Mouse (Mus musculus): ENCODE measurements around the gene Plk5.

Plk5 gene

DNA sequence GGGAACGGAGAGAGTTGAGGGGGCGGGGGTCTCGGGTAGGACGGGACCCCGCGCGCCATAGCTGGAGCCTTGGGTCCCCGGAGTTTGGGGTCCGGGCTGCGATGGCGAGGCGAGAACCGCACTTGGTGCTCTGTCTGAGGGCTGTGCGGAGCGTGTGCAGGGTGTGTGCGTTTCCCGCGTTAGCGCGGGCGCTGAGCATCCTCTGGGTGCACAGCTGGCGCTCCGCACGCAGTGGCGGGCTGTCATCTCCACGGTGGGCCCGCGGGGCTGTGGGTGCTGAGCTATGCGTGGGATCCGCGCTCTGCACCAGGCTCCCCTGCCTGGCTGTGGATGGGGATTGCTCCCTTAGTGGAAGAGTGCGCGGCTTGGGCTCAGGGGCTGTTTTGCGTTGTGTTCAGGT, 478 bp downstream of the Plk5 start:
- DNase-seq (ENCODE audit: low spot score in 2 of 2) = no peak

DNA sequence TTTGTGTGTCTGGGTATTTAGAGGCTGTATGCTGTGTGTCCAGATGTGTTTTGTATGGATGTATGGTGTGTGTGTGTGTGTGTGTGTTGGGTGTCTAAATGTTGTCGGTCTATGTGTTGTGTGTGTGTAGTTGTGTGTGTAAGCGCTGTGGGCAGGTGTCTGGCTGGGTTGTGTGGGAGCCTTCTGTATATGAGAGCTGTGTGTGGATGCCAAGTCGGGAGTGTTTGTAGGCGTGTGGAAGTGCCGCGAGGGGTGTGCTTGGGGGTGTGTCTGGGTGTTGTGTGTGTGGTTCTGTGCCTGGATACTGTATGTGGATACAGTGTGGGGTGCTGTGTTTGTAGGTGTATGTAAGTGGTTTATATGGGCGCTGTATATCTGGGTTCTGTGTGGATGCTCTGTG, 1.1 kb downstream of the Plk5 start:
- DNase-seq (ENCODE audit: low spot score in 2 of 2) = no peak

DNA sequence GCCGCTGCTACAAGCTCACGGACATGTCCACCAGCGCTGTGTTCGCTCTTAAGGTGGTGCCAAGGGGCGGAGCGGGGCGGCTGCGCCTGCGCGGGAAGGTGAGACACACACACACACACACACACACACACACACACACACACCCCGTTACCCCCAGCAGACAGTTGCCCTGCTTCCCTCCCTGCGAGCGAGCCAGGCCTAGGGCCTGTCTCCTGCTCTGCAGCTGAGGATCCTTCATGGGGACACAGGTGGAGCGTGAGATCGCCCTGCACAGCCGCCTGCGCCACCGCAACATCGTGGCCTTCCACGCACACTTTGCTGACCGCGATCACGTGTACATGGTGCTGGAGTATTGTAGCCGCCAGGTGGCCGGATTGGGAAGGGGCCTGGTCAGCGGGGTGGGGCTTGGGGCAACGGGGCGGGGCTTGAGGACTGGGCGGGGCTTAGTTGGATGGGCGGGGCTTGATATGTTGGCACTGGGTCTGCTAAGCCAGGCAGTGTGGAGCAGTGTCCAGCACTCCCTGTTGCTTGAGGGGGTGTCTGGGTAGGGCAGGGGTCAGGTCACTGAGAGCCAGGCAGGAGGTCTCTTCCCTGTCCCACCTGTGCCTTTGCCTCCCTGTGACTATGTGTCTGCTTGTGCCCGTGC, 1.9 kb downstream of the Plk5 start:
- DNase-seq (ENCODE audit: low spot score in 2 of 2) = peak; percentile 37 to 55

DNA sequence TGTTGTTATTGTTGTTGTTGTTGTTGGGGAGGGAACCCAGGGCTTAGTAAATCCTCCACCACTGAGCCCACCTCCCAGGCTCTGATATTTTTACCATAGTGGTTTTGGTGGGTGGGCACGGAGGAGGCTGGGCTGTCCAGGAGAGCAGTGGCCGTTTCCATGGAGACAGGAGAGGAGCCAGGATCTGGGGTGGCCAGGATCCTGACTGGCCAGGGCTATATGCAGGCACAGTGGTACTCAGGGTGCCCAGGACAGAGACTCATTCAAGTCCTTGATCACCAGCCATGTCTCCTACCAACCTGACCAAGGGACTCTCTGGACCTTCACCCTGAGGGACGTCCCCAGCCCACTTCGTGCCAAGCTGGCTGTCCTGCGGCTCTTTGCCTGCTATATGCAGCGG, 7.5 kb downstream of the Plk5 start:
- DNase-seq (ENCODE audit: low spot score in 2 of 2) = no peak

DNA sequence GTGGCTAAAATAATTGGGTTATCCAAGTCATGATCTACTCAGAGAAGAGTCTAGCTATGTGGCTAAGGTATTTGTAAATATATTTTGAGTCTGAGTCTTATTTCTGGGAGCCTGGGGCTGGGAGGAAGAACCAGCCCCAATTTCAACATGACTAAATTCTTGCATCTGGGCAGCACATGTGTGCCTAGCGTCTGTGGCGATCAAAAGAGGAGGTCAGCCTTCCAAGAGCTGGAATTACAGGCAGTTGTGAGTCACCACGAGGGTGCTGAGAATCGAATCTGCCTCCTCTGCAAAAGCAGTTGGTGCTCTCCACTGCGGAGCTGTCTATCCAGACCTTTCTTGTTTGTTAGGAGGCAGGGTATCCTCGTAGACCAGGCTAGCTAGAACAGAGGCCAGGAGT, 9.5 kb downstream of the Plk5 start:
- DNase-seq (ENCODE audit: low spot score in 2 of 2) = no peak

DNA sequence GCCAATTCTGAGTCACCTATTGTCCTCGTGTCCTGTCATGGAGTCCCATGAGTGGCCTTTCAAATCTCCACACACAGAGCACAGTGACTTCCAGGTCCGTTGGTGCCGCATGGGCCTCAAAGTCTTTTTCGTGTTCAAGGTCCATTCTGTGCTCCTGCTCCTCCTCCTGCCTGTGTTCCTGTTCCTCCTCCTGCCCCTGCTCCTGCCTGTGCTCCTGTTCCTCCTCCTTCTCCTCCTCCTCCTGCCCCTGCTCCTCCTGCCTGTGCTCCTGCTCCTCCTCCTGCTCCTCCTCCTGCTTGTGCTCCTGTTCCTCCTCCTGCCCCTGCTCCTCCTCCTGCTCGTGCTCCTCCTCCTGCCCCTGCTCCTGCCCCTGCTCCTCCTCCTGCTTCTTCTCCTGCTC, 11.7 kb downstream of the Plk5 start:
- DNase-seq (ENCODE audit: low spot score in 2 of 2) = no peak

DNA sequence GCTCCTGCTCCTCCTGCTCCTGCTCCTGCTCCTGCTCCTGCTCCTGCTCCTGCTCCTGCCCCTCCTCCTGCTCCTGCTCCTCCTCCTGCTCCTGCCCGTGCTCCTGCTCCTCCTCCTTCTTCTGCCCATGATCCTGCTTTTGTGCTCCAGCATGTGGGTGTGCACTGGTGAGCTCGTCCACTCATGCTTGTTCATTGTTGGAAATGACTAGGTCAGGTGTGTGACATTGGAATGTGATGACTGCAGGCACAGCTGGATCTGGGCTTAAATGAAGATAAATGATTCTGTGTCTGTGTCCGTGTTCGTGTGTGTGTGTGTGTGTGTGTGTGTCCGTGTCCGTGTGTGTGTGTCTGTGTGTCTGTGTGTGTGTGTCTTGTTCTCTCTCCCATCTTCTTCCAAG, 12.1 kb downstream of the Plk5 start:
- DNase-seq (ENCODE audit: low spot score in 2 of 2) = no peak

DNA sequence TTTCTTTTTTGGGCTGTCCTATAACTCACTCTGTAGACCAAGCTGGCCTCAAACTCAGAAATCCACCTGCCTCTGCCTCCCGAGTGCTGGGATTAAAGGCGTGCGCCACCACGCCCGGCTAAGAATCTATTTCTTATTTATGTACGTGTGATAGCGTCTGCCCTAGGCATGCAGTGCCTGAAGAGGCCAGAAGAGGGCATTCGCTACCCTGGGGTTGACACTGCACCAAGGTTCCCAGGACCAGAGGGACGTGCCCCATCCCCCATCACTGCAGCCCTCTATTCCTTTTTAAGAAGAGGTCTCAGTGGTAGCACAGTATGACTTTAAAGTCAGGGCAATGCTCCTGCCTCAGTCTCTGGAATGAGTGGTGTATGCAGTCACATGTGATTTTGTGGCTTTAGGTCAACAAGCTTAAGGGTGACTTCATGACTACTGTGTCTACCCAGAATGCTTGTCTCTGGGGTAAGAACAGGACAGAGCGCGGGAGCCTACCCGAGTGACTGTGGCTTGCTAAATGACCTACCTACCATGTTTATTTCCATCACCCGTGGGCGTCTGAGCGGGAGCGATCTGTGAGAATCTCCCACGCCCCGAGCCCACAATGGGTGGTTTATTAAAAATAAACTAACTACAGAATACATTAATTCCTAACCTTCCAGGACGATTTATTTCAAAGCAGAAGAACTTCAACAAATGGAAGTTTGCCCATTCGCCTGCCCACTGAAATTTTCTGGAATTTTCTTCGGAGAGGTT, 13.9 kb downstream of the Plk5 start:
- DNase-seq (ENCODE audit: low spot score in 2 of 2) = no peak

DNA sequence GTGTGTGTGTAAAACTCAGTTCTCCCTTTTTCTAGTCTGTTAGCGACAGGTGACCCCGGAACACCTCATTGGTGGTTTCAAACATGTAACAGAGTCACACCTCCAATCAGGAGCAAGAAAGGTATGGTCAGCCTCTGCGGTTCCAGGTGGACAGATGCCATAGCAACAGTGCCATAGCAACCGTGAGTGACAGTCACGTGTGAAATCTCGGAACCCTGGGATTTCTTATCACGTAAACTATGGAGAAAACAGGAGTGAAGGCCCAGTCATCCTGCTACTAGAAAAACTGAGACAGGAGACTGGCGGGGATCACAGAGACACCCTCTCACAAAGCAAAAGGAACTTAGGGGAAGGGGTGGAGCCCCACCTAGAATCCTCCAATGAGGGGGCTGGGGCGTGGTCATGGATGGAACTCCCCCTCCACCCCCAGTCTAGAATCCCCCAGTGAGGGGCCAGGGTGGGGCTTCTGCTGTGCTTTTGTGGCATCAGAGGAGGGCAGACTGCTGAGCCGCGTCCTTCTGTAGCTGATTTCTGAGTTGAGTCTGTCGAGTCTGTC, 15.2 kb downstream of the Plk5 start:
- DNase-seq (ENCODE audit: low spot score in 2 of 2) = no peak

DNA sequence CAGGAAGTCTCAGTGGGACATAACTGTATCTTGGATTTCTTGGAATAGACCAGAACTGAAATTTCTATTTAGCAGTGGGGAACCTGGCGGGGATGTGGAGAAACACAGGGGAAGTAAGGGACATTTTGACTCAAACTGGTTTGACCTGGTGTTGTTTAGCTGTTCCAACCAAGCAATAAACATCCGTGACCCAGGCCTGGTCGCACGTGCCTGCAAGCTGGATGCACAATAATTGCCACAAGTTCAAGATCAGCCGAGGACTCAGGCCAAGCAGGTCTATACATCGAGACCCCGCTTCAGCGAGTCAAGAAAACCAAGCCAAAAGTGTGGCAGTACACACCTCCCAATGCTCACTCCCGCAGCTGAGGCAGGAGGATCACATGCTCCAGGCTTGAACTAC, 15.7 kb downstream of the Plk5 start:
- no peak for DNase-seq (ENCODE audit: low spot score in 2 of 2)

DNA sequence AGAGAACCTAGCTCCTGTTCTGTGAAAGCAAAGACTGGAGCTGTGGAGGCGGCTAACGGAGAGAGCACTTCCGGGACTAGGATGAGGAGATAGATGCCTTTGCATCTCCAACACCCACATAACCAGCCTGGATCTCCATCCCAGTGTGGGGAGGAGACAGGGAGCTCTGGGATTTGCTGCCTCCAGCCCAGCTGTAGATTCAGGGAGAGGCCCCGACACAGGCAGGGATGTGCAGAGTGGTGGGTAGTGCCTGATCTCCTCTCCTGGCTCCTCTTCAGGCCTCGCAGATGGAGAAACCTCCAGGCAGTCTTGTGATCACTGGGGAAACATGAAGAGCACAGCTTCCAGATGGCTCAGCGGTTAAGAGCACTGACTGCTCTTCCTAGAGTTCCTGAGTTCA, 16.4 kb downstream of the Plk5 start:
- DNase-seq (ENCODE audit: low spot score in 2 of 2) = no peak

DNA sequence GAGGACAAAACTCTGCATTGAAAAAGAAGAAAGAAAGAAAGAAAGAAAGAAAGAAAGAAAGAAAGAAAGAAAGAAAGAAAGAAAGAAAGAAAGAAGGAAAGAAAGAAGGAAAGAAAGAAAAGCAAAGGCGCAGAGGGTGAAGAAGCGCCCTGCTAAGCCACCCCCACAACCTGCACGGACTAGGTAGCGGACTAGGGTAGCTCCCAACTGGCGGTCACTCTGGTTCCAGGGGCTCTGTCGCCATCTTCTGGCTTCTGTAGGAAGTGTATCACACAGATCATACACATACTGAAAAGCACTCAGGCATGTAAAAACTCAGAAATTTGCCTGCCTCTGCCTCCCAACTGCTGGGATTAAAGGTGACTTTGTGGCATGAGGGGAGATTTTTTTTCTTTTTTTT, 17.8 kb downstream of the Plk5 start:
- DNase-seq (ENCODE audit: low spot score in 2 of 2) = peak; percentile 69 to 77

DNA sequence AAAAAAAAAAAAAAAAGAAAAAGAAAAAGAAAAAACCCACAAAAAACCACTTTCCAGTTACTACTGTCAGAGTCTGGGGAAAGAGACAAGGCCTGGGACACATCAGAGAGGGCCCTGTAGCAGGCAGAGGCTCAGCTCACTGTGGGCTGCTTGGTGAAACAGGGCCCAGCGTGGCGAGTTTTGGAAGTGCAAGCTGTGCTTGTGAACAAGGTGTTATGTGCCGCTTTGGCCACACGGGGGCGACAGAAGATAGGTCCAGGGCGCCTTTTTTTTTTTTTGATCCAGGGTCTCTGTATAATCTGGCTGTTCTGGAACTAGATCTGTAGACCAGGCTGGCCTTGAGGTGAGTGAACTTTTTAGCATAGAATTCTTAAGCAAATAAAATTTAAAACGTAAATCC, 19.9 kb downstream of the Plk5 start:
- DNase-seq (ENCODE audit: low spot score in 2 of 2) = peak; percentile 77 to 88

DNA sequence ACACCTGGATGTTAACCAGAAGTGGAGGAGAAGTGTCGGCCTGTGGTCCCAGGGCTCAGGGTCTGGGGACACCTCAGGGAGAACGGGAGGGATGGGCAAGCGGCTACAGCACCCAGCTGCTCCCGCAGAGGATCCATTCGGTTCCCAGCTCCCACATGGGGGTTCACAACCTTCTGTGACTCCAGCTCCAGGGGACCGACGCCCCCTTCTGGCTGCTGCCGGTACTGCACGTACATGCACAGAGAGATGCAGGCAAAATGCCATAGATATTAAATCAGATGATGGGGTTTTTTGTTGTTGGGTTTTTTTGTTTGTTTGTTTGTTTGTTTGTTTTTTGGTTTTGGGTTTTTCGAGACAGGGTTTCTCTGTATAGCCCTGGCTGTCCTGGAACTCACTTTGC, 21.5 kb downstream of the Plk5 start:
- DNase-seq (ENCODE audit: low spot score in 2 of 2) = no peak

DNA sequence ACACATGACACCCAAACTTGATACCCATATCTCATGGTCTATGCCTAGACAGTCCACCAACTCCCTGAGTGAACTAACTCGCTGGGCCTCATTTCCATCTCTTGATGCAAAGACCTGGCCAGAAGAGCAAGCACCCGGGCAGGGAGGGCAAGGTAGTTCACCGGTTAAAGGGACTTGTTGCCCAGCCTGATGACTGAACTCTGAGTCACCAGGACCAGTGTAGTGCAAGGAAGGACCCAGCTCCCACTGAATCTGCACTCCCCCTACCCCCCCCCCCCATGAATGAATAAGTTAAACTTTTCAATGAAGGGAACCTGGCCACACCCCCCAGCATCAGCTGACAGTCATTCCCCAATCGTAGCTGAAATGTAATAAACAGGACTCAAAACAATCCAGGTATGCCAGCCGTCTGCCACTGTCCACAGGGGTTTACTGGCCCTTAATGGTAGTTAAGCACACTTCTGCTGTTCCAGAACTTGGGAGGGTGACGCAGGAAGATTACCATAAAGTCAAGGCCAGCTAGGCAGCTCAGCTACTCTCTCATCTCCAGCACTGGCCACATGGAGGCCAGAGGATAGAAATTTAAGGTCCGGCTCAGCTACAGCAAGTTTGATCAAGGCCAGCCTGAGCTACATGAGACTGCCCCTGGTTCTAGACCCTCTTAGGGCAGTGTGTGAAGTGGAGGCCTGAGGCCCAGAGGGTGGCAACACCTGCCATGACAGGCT, 26.5 kb downstream of the Plk5 start:
- DNase-seq (ENCODE audit: low spot score in 2 of 2) = no peak

DNA sequence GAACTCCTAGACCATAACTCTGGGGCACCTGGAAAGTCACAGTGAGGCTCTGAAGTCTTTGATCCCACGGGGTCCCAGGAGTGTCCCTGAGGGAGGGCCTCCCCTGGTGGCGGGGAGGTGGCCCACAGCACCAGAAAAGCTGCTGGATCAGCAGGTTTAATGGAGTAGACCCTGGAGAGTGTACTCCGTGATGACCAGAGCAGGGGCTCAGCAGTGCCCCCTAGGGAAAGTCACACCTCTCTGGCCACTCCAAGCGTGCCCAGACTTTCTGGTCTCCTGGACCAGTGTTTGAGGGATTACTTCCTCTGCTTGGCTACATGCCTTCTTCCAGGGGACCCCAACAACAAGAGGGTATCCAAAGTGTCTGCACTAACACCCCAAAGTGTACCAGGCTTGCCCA, 27.2 kb downstream of the Plk5 start:
- no peak for DNase-seq (ENCODE audit: low spot score in 2 of 2)

DNA sequence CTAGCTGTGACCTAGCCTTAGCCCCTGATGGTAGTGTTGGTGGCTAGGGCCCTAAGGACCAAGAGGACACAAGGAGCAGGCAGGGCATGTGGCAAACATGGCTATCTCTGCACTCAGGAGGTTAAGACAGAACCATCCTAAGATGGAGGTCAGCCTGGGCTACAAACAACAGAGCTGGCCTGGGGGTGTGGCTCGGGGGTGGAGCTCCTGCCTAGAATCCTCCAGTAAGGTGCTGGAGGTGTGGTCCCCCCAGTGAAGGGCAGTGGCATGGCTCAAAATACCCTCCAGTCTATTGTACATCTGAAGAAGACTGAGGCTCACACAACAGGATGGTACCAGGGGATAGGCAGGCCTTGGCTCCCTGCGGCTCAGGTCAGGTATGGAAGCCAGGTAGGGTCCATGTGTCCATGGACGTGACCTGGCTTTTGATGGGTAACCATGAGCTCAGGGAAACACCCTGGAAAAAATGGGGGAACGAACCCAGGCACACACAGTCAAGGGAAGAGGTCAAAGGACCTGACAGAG, 27.9 kb downstream of the Plk5 start:
- DNase-seq (ENCODE audit: low spot score in 2 of 2) = no peak

DNA sequence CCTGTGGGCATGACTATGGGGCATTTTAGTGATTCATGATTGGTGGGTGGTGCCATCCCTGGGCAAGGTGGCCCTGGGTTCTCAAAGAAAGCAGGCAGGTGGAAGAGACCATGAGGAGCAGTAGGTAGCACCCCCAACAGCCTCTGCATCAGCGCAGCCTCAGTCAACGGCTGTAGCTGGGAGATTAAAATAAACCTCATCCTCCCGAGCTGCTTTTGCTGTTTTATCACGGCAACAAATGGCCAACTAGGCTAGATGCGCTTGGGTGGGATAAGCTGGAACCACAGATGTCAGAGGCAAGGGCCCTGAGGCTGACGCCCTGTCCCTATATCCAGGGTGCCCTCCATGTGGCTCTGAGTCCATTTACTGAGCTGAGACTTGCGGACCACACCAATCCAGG, 28.4 kb downstream of the Plk5 start:
- no peak for DNase-seq (ENCODE audit: low spot score in 2 of 2)

DNA sequence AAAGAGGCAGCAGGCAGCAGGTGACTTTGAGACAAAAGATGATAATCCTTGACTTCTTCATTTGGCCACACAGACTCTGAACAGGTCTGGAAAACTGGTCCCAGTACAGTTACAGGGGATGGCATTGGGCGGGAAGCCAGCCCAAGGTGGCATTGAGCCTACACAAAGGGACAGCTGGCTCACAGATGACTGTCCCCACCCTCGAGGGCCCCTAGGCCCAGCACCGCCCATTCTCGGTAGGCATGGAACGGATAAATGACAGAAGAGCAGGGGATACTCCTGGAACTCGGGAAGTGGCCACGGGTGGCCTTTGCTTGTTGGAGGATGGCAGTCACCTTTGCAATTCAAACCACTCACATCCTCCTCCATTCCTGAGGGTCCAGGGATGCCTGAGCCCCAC, 29.1 kb downstream of the Plk5 start:
- no peak for DNase-seq (ENCODE audit: low spot score in 2 of 2)

DNA sequence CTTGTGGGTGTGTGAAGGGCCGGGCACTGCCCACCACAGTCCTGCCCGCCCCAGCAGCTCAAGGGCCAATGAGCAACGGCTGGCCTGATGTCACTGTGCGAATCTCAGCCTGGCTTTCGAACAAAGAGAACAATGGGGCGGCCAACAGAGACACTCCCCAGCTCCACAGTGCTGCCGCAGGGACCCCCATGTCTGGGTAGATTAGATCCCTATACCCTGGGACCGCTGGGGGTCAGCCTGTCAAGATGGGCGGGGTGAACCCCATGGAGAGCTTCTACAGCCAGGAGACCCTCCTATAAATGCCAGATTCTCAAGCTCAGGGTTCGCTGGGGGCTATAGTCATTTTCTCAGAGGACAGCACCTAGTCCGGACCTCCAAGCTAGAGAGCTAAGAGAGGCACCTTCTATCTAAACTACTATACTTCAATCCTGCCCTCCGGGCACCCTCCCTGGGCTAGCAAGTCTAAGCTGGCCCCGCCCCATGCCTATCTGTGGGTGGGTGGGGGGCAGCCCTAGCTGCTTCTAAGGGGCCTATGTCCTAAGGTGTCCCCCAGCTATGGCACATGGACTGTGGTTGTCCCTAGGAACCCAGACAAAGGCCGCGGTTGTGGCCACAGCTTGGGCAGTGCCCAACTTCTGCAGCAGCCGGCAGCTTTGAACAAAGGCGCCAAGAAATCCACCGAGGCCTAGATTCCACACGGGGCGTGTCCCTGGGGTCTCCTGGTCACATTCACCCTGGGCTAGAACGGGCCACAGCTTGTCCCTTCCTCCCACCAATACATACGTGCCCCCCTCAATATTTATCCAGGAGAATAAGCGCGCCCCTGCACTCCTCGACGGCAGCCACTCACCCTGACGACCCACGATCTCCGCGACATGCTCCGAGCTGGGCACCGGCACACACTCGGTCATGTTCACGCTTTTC, 29.8 kb downstream of the Plk5 start:
- no peak for DNase-seq (ENCODE audit: low spot score in 2 of 2)

DNA sequence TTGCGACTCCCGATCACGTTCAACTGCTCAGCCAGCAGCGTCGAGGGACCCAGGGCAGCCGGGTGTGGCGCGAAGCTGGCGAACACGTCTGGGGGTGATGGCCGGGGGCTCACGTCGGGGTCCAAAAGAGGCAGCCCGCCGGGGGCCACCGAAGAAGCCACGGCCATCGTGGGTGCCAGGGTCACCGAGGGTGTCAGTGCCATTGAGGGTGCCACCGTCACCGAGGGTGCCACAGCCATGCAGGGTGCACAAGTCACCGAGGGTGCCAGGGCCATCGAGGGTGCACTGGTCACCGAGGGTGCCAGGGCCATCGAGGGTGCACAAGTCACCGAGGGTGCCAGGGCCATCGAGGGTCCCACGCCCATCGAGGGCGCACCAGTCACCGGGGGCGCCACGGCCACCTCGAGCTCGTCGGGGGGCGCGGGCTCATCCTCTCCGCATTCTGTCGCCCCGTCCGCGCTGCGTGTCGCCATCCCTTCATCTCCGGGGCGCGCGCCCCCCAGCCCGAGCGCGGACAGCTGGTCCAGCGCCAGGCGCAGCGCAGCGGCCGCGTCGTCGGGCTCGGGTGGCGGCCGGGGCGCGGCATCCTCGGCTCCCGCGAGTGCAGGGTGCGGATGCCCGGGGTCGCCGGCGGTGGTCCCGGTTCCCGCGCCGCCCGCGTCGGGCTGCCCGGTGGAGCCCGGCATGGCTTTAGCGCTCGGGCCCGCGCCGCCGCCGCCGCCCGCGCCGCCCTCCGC, 30.6 kb downstream of the Plk5 start:
- peak in 1 of 2 experiments; percentile 18 for DNase-seq (ENCODE audit: low spot score in 2 of 2)

Measured in urinary bladder, postnatal 36 days (tissue).